Mouse (Mus musculus) embryonic facial prominence, embryonic 15.5 days (tissue): ENCODE results near the gene Erc1. TPM values are rescaled to one million over a fixed set of nuclear protein-coding genes. Genes with fewer than 3 reads are reported as not detected.
A peak's percentile ranks its signal among the peaks of the same experiment; 100 is the strongest.

ENCODE experiments used
- ATAC-seq: fragments of 200-750 bp; cut with Nextera tagmentation; 2 replicates; pipeline ENCODE4 v1.8.0; 2017; ENCODE audit warnings: low read depth, moderate TSS enrichment; ENCODE audit not compliant: insufficient number of reproducible peaks, low FRiP score, low TSS enrichment
- H3K27ac ChIP-seq: fragments of 300-500 bp; sonication (generic); replicated peaks from 2 replicates; pipeline ENCODE4 v1.5.1; 2015; ENCODE audit warnings: mild to moderate bottlenecking, inconsistent platforms
- H3K27me3 ChIP-seq: fragments of 300-500 bp; sonication (generic); 2 replicates; pipeline ENCODE4 v1.6.1; 2015; ENCODE audit warnings: inconsistent platforms
- H3K36me3 ChIP-seq: fragments of 300-500 bp; sonication (generic); 2 replicates; pipeline ENCODE4 v1.6.1; 2015; ENCODE audit warnings: mild to moderate bottlenecking, inconsistent platforms
- H3K4me1 ChIP-seq: fragments of 300-500 bp; sonication (generic); 2 replicates; pipeline ENCODE4 v1.6.1; 2015; ENCODE audit warnings: inconsistent platforms
- H3K4me2 ChIP-seq: fragments of 300-500 bp; sonication (generic); replicated peaks from 2 replicates; pipeline ENCODE4 v1.6.1; 2015; ENCODE audit warnings: mild to moderate bottlenecking, inconsistent platforms
- H3K4me3 ChIP-seq: fragments of 300-500 bp; sonication (generic); replicated peaks from 2 replicates; pipeline ENCODE4 v1.5.1; 2015; ENCODE audit warnings: mild to moderate bottlenecking, inconsistent platforms
- H3K9ac ChIP-seq: fragments of 300-500 bp; sonication (generic); 2 replicates; pipeline ENCODE4 v1.6.1; 2015; ENCODE audit warnings: inconsistent platforms
- H3K9me3 ChIP-seq: fragments of 300-500 bp; sonication (generic); replicated peaks from 2 replicates; pipeline ENCODE4 v1.6.1; 2016; ENCODE audit warnings: inconsistent platforms
- WGBS: fragments of 180-500 bp; shearing (Covaris S2); methylation state at CpG from one replicate; pipeline ENCODE4 v1.1.7; 2015; 5-methylcytosine and 5-hydroxymethylcytosine counted together
- polyA plus RNA-seq: library from polyadenylated mRNA; unstranded; fragments of >200 nt; fragmentation: Nextera tagmentation; extraction: Ambion mirVana; gene quantifications from 2 replicates; pipeline ENCODE4 v1.2.1, GENCODE M21; 2015

Erc1 gene
- polyA plus RNA-seq, 1 experiment from 2014 or later: 19.2 TPM

GRCm38 (mm10) chr6:119585652-119586375, 262.2 kb downstream of the Erc1 start:
- Histone ChIP-seq H3K9ac (no peak overlapping the region), H3K27me3 (no peaks in the 10 kb centered on the region), H3K4me3 (no peak overlapping the region), H3K36me3 (no peaks in the 10 kb centered on the region), H3K4me1 (peaks cover 14% of the 10 kb centered on the region; the same call in 1 of the 2 replicates), H3K27ac (no peak overlapping the region), H3K9me3 (no peaks in the 10 kb centered on the region), H3K4me2 (no peak overlapping the region)
- ATAC-seq: no peak; the same call in 1 of the 2 replicates
- WGBS: 72% methylated on average over 5 of the region's 5 CpGs

- Histone ChIP-seq H3K36me3 (no peaks in the 10 kb centered on the region), H3K4me1 (peaks cover 14% of the 10 kb centered on the region; the same call in 1 of the 2 replicates), H3K9ac (no peak overlapping the region), H3K4me3 (no peak overlapping the region), H3K9me3 (no peaks in the 10 kb centered on the region), H3K27ac (0 out of 2 replicates have a peak overlapping the region, but pooled peaks have one; percentile 3), H3K4me2 (no peak overlapping the region), H3K27me3 (no peaks in the 10 kb centered on the region)
- no peak for ATAC-seq
- WGBS: 42% methylated on average over 1 of the region's 1 CpGs
Measured at GRCm38 (mm10) chr6:119584061-119584460, 263.9 kb downstream of the Erc1 start.

- Histone ChIP-seq H3K4me2 (no peak overlapping the region), H3K36me3 (no peaks in the 10 kb centered on the region), H3K9ac (no peak overlapping the region), H3K27ac (no peak overlapping the region), H3K4me1 (peaks cover 19% of the 10 kb centered on the region), H3K27me3 (no peaks in the 10 kb centered on the region), H3K4me3 (no peak overlapping the region), H3K9me3 (no peaks in the 10 kb centered on the region)
- 76% methylated on average over 5 of the region's 5 CpGs for WGBS
- ATAC-seq: no peak
Measured at GRCm38 (mm10) chr6:119583165-119583564, 264.8 kb downstream of the Erc1 start.

GRCm38 (mm10) chr6:119576706-119577105, 271.3 kb downstream of the Erc1 start:
- no peak for ATAC-seq
- 90% methylated on average over 4 of the region's 4 CpGs for whole genome bisulfite sequencing

GRCm38 (mm10) chr6:119575331-119575730, 272.6 kb downstream of the Erc1 start:
- H3K36me3 ChIP-seq: peaks cover 34% of the 10 kb centered on the region
- H3K9ac ChIP-seq: no peak overlapping the region
- WGBS: 88% methylated on average over 12 of the region's 12 CpGs

More at GRCm38 (mm10) chr6:119576706-119577105, 271.3 kb downstream of the Erc1 start:
- no peaks in the 10 kb centered on the region for H3K27me3 ChIP-seq
- peaks cover 5% of the 10 kb centered on the region; the same call in 1 of the 2 replicates for H3K4me1 ChIP-seq
- H3K4me3 ChIP-seq: no peak overlapping the region
- H3K4me2 ChIP-seq: no peak overlapping the region
- peaks cover 34% of the 10 kb centered on the region for H3K36me3 ChIP-seq
- H3K27ac ChIP-seq: no peak overlapping the region
- H3K9me3 ChIP-seq: no peaks in the 10 kb centered on the region
- H3K9ac ChIP-seq: no peak overlapping the region

GRCm38 (mm10) chr6:119572296-119572695, 275.7 kb downstream of the Erc1 start:
- no peaks in the 10 kb centered on the region for H3K9me3 ChIP-seq
- H3K4me3 ChIP-seq: no peak overlapping the region
- 71% methylated on average over 7 of the region's 7 CpGs for WGBS
- ATAC-seq: no peak
- H3K36me3 ChIP-seq: peaks cover 34% of the 10 kb centered on the region
- no peak overlapping the region for H3K27ac ChIP-seq
- H3K4me1 ChIP-seq: no peaks in the 10 kb centered on the region
- H3K27me3 ChIP-seq: no peaks in the 10 kb centered on the region
- no peak overlapping the region for H3K9ac ChIP-seq
- no peak overlapping the region for H3K4me2 ChIP-seq

More at GRCm38 (mm10) chr6:119575331-119575730, 272.6 kb downstream of the Erc1 start:
- Histone ChIP-seq H3K9me3 (no peaks in the 10 kb centered on the region), H3K4me2 (no peak overlapping the region), H3K4me1 (peaks cover 5% of the 10 kb centered on the region; the same call in 1 of the 2 replicates), H3K4me3 (no peak overlapping the region), H3K27ac (no peak overlapping the region), H3K27me3 (no peaks in the 10 kb centered on the region)
- no peak for ATAC-seq

GRCm38 (mm10) chr6:119570797-119571196, 277.2 kb downstream of the Erc1 start:
- ATAC-seq: no peak

GRCm38 (mm10) chr6:119568339-119568738, 279.6 kb downstream of the Erc1 start:
- no peak for ATAC-seq
- no peaks in the 10 kb centered on the region for H3K9me3 ChIP-seq
- H3K4me2 ChIP-seq: no peak overlapping the region
- H3K9ac ChIP-seq: no peak overlapping the region
- 78% methylated on average over 2 of the region's 2 CpGs for WGBS
- H3K27me3 ChIP-seq: no peaks in the 10 kb centered on the region
- 0 out of 2 replicates have a peak, but pooled peaks cover 9% of the 10 kb centered on the region for H3K36me3 ChIP-seq
- H3K4me1 ChIP-seq: 0 out of 2 replicates have a peak, but pooled peaks cover 10% of the 10 kb centered on the region
- H3K27ac ChIP-seq: no peak overlapping the region
- H3K4me3 ChIP-seq: no peak overlapping the region

More at GRCm38 (mm10) chr6:119570797-119571196, 277.2 kb downstream of the Erc1 start:
- H3K27me3 ChIP-seq: no peaks in the 10 kb centered on the region
- H3K9me3 ChIP-seq: no peaks in the 10 kb centered on the region
- H3K9ac ChIP-seq: no peak overlapping the region
- no peak overlapping the region for H3K4me2 ChIP-seq
- 0 out of 2 replicates have a peak, but pooled peaks cover 8% of the 10 kb centered on the region for H3K4me1 ChIP-seq
- H3K27ac ChIP-seq: no peak overlapping the region
- H3K4me3 ChIP-seq: no peak overlapping the region
- H3K36me3 ChIP-seq: peaks cover 30% of the 10 kb centered on the region
- 59% methylated on average over 4 of the region's 4 CpGs for WGBS

- Histone ChIP-seq H3K36me3 (no peaks in the 10 kb centered on the region), H3K4me1 (0 out of 2 replicates have a peak, but pooled peaks cover 10% of the 10 kb centered on the region), H3K9ac (no peak overlapping the region), H3K9me3 (no peaks in the 10 kb centered on the region), H3K4me3 (no peak overlapping the region), H3K27ac (no peak overlapping the region), H3K4me2 (no peak overlapping the region), H3K27me3 (no peaks in the 10 kb centered on the region)
- no peak for ATAC-seq
- WGBS: 60% methylated on average over 23 of the region's 23 CpGs
Measured at GRCm38 (mm10) chr6:119565451-119566379, 282.3 kb downstream of the Erc1 start.

GRCm38 (mm10) chr6:119562558-119562957, 285.4 kb downstream of the Erc1 start:
- ATAC-seq: no peak
- H3K9ac ChIP-seq: no peak overlapping the region

GRCm38 (mm10) chr6:119558855-119559254, 289.1 kb downstream of the Erc1 start:
- no peak overlapping the region for H3K27ac ChIP-seq
- H3K36me3 ChIP-seq: no peaks in the 10 kb centered on the region
- H3K4me2 ChIP-seq: no peak overlapping the region
- no peak overlapping the region for H3K4me3 ChIP-seq
- H3K9ac ChIP-seq: no peak overlapping the region
- 78% methylated on average over 7 of the region's 7 CpGs for WGBS
- no peaks in the 10 kb centered on the region for H3K27me3 ChIP-seq
- no peak for ATAC-seq
- no peaks in the 10 kb centered on the region for H3K9me3 ChIP-seq
- H3K4me1 ChIP-seq: no peaks in the 10 kb centered on the region

More at GRCm38 (mm10) chr6:119562558-119562957, 285.4 kb downstream of the Erc1 start:
- Histone ChIP-seq H3K27me3 (no peaks in the 10 kb centered on the region), H3K4me3 (no peak overlapping the region), H3K27ac (no peak overlapping the region), H3K36me3 (no peaks in the 10 kb centered on the region), H3K9me3 (no peaks in the 10 kb centered on the region), H3K4me1 (0 out of 2 replicates have a peak, but pooled peaks cover 10% of the 10 kb centered on the region), H3K4me2 (no peak overlapping the region)
- WGBS: 67% methylated on average over 10 of the region's 10 CpGs
